Mouse (Mus musculus): ENCODE measurements around the gene Icam1. TPM values are rescaled to one million over a fixed set of nuclear protein-coding genes. Genes with fewer than 3 reads are reported as not detected.

Icam1 gene
- polyA plus RNA-seq, 1 experiment from 2014 or later = 18.6 TPM

- no peaks in the 10 kb centered on the region for H3K9me3 ChIP-seq (ENCODE audit: control insufficient read depth, low read length)
- H3K4me3 ChIP-seq (ENCODE audit: low read depth, low read length) = peak within 1 kb of the TSS; percentile 87
- peak within 1 kb of the TSS; percentile 91 for H3K9ac ChIP-seq (ENCODE audit: low read depth, low read length)
- no peaks in the 10 kb centered on the region for H3K27me3 ChIP-seq (replicated peaks; ENCODE audit: control insufficient read depth, insufficient read depth, low read length)
- no peaks in the 10 kb centered on the region for H3K36me3 ChIP-seq (ENCODE audit: control insufficient read depth, insufficient read depth, low read length)
- DNase-seq (ENCODE audit: low spot score) (peak; percentile 96), ATAC-seq (ENCODE audit: low read depth) (peak; percentile 72)
- 0% methylated on average over 30 of the region's 47 CpGs for WGBS
- peak within 1 kb of the TSS; percentile 98 for H3K27ac ChIP-seq (replicated peaks; ENCODE audit: low read depth, low read length)
- peak within 1 kb of the TSS; percentile 82 for H3K4me2 ChIP-seq (ENCODE audit: low read depth, low read length)
- peaks cover 23% of the 10 kb centered on the region for H3K4me1 ChIP-seq (ENCODE audit: control insufficient read depth, insufficient read depth, low read length)
Measured at GRCm38 (mm10) chr9:20976216-20976960, 39.4 kb upstream of the Icam1 start, which contains the start of gene S1pr2. Gene S1pr2 (minus strand): TSS chr9:20976781.

DNA sequence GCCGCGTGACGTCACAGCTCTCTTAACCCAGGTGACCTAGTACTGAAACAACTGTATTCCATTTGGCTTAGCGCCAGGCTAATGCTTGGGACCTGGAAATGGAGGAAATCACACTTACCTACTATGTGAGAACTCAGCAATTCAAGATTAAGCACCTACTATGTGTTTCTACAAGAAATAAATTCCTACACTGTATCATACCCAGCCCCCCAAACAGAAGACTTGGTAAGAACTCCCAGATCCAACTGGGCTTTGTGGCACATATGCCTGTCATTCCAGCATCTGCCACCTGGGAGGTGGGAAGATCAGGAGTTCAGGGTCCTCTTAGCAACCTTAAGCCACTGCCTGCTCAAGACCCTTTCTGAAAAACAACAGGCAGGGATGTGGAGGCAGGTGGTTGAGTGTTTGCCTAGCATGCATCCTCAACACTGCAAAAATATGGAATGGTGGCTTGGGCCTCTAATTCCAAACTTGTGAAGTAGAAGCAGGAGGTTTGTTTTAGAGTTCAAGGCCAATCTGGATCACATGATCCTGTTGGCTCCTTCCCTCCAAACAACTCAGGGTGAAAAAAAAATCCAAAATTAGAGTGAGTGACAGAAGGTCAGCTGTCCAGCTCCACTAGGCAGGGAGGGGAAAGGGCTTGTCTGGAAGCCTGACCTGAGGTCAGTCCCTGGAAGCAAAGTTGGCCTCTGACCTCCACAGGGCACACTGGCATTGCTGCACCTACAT, 38.7 kb upstream of the Icam1 start:
- Histone ChIP-seq H3K36me3 (ENCODE audit: control insufficient read depth, insufficient read depth, low read length) (no peaks in the 10 kb centered on the region), H3K27ac (replicated peaks; ENCODE audit: low read depth, low read length) (peak overlapping the region; percentile 98), H3K9ac (ENCODE audit: low read depth, low read length) (no peak overlapping the region; the same call in 1 of the 2 replicates), H3K9me3 (ENCODE audit: control insufficient read depth, low read length) (no peaks in the 10 kb centered on the region), H3K27me3 (replicated peaks; ENCODE audit: control insufficient read depth, insufficient read depth, low read length) (no peaks in the 10 kb centered on the region), H3K4me3 (ENCODE audit: low read depth, low read length) (peak overlapping the region; percentile 87), H3K4me1 (ENCODE audit: control insufficient read depth, insufficient read depth, low read length) (peaks cover 22% of the 10 kb centered on the region), H3K4me2 (ENCODE audit: low read depth, low read length) (peak overlapping the region; percentile 82)
- DNase-seq (ENCODE audit: low spot score) (no peak), ATAC-seq (ENCODE audit: low read depth) (no peak)
- 3% methylated on average over 4 of the region's 4 CpGs for WGBS

DNA sequence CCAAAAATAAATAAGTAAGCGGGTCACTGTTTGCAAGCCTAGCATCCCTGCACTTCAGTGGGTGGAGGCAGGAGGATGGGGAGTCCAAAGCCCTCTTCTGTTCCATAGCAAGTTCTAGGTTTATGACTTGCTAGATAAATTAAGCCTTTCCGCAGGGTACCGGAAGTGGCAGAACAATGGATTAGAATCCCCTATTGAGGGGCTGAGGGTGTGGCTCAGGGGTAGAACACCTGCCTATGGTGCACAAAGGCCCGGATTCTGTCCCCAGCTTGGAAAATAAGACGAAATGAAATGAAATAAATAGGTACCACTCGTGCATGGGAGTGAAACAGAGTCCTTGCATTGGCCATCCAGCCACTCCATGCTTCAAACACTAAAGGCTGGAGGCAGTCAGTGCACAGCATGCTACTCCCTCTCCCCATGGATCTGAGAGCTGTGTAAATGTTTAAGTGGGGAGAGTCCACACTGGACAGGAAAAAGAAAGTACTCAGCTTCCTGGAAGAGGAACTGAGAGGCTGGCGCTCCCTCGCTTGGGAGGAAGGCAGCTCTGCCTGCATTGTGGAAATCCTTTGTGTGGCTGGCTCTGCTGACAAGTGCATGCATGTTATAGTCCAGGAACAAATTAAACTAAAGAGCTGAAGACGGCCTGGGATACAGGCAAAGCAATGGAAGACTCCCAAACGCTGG, 37.2 kb upstream of the Icam1 start:
- no peak overlapping the region for H3K9ac ChIP-seq (ENCODE audit: low read depth, low read length)
- H3K4me2 ChIP-seq (ENCODE audit: low read depth, low read length) = no peak overlapping the region
- H3K4me1 ChIP-seq (ENCODE audit: control insufficient read depth, insufficient read depth, low read length) = peaks cover 21% of the 10 kb centered on the region
- 61% methylated on average over 10 of the region's 10 CpGs for WGBS
- ATAC-seq (ENCODE audit: low read depth) (no peak), DNase-seq (ENCODE audit: low spot score) (peak; percentile 30)
- no peaks in the 10 kb centered on the region for H3K27me3 ChIP-seq (replicated peaks; ENCODE audit: control insufficient read depth, insufficient read depth, low read length)
- H3K4me3 ChIP-seq (ENCODE audit: low read depth, low read length) = no peak overlapping the region
- H3K36me3 ChIP-seq (ENCODE audit: control insufficient read depth, insufficient read depth, low read length) = no peaks in the 10 kb centered on the region
- no peaks in the 10 kb centered on the region for H3K9me3 ChIP-seq (ENCODE audit: control insufficient read depth, low read length)
- peak overlapping the region; percentile 54 for H3K27ac ChIP-seq (replicated peaks; ENCODE audit: low read depth, low read length)

- 54% methylated on average over 5 of the region's 5 CpGs for WGBS
- peak overlapping the region; percentile 54; the same call in 1 of the 2 replicates for H3K27ac ChIP-seq (replicated peaks; ENCODE audit: low read depth, low read length)
- no peak for DNase-seq (ENCODE audit: low spot score)
- no peak overlapping the region for H3K4me3 ChIP-seq (ENCODE audit: low read depth, low read length)
- no peak overlapping the region for H3K4me2 ChIP-seq (ENCODE audit: low read depth, low read length)
- H3K4me1 ChIP-seq (ENCODE audit: control insufficient read depth, insufficient read depth, low read length) = peaks cover 16% of the 10 kb centered on the region; the same call in 1 of the 2 replicates
- no peak overlapping the region for H3K9ac ChIP-seq (ENCODE audit: low read depth, low read length)
- ATAC-seq (ENCODE audit: low read depth) = no peak
- H3K36me3 ChIP-seq (ENCODE audit: control insufficient read depth, insufficient read depth, low read length) = no peaks in the 10 kb centered on the region
- H3K27me3 ChIP-seq (replicated peaks; ENCODE audit: control insufficient read depth, insufficient read depth, low read length) = no peaks in the 10 kb centered on the region
- no peaks in the 10 kb centered on the region for H3K9me3 ChIP-seq (ENCODE audit: control insufficient read depth, low read length)
Measured at GRCm38 (mm10) chr9:20979181-20979580, 36.6 kb upstream of the Icam1 start.

GRCm38 (mm10) chr9:20979769-20980168, 36.0 kb upstream of the Icam1 start:
- DNase-seq (ENCODE audit: low spot score) = no peak
- 92% methylated on average over 7 of the region's 7 CpGs for WGBS
- Histone ChIP-seq H3K27me3 (replicated peaks; ENCODE audit: control insufficient read depth, insufficient read depth, low read length) (no peaks in the 10 kb centered on the region), H3K9me3 (ENCODE audit: control insufficient read depth, low read length) (no peaks in the 10 kb centered on the region), H3K36me3 (ENCODE audit: control insufficient read depth, insufficient read depth, low read length) (no peaks in the 10 kb centered on the region), H3K9ac (ENCODE audit: low read depth, low read length) (no peak overlapping the region), H3K4me2 (ENCODE audit: low read depth, low read length) (no peak overlapping the region), H3K4me3 (ENCODE audit: low read depth, low read length) (no peak overlapping the region), H3K4me1 (ENCODE audit: control insufficient read depth, insufficient read depth, low read length) (peaks cover 16% of the 10 kb centered on the region; the same call in 1 of the 2 replicates), H3K27ac (replicated peaks; ENCODE audit: low read depth, low read length) (no peak overlapping the region)
- ATAC-seq (ENCODE audit: low read depth) = no peak

GRCm38 (mm10) chr9:20982171-20982570, 33.6 kb upstream of the Icam1 start:
- ATAC-seq (ENCODE audit: low read depth) (no peak), DNase-seq (ENCODE audit: low spot score) (no peak)
- H3K9me3 ChIP-seq (ENCODE audit: control insufficient read depth, low read length) = no peaks in the 10 kb centered on the region
- H3K4me1 ChIP-seq (ENCODE audit: control insufficient read depth, insufficient read depth, low read length) = peaks cover 21% of the 10 kb centered on the region
- no peak overlapping the region for H3K4me3 ChIP-seq (ENCODE audit: low read depth, low read length)
- WGBS = 72% methylated on average over 3 of the region's 3 CpGs
- H3K36me3 ChIP-seq (ENCODE audit: control insufficient read depth, insufficient read depth, low read length) = no peaks in the 10 kb centered on the region
- no peaks in the 10 kb centered on the region for H3K27me3 ChIP-seq (replicated peaks; ENCODE audit: control insufficient read depth, insufficient read depth, low read length)
- no peak overlapping the region for H3K9ac ChIP-seq (ENCODE audit: low read depth, low read length)
- H3K27ac ChIP-seq (replicated peaks; ENCODE audit: low read depth, low read length) = no peak overlapping the region
- H3K4me2 ChIP-seq (ENCODE audit: low read depth, low read length) = no peak overlapping the region

DNA sequence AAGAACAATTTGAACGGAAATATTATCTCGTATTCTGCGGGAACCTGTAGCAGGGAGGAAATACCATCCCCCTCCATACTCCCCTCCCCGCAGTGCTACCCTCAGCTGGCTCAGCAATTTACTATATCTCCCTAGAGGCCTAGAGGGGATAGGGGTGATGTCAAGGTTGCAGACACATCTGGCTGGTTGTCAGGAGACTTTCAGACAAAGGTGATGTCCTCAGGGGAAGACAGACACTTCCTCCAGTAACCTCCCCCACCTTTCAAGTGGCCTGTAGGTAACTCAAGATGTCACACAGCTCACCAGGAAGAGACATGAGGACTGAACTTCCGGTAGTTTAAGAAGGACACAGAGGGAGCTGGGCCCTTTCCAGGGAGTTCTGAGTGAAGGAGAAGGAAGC, 32.6 kb upstream of the Icam1 start:
- Histone ChIP-seq H3K9me3 (ENCODE audit: control insufficient read depth, low read length) (no peaks in the 10 kb centered on the region), H3K36me3 (ENCODE audit: control insufficient read depth, insufficient read depth, low read length) (no peaks in the 10 kb centered on the region), H3K4me1 (ENCODE audit: control insufficient read depth, insufficient read depth, low read length) (peaks cover 29% of the 10 kb centered on the region), H3K27me3 (replicated peaks; ENCODE audit: control insufficient read depth, insufficient read depth, low read length) (no peaks in the 10 kb centered on the region), H3K4me2 (ENCODE audit: low read depth, low read length) (no peak overlapping the region), H3K4me3 (ENCODE audit: low read depth, low read length) (no peak overlapping the region), H3K27ac (replicated peaks; ENCODE audit: low read depth, low read length) (no peak overlapping the region), H3K9ac (ENCODE audit: low read depth, low read length) (no peak overlapping the region)
- WGBS = 9% methylated on average over 5 of the region's 5 CpGs
- peak; percentile 16 for DNase-seq (ENCODE audit: low spot score)
- no peak for ATAC-seq (ENCODE audit: low read depth)

DNA sequence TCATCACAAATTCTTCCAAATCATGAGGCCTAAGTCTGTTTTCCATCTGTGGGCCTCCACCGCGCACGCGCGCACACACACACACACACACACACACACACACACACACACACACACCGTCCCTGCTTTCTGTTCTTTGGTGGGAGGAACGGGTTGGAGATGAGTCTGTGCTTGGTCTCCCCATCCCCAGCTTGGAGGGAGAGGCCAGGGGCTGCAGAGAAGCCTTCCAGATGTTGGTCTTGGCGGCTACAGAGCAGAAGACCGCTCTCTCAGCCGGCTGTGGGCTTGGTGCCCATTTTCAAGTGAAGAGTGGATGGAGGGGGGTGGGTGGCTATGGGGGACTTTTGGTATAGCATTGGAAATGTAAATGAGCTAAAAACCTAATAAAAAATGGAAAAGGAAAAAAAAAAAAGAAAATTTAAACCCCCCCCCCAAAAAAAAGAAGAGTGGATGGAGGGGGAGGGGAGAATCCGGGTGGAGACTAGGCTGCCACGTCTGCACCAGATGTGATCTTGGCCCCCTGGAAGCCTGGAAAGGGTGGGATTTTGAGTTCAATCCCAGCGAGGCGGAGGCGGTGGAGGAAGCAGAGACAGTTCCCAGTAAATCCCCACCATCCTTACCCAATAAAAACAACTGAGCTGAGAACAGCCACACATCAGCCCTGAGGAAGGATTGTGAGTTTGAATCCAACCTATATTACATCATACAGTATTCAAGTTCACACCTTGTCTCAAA, 28.7 kb upstream of the Icam1 start:
- Histone ChIP-seq H3K27ac (replicated peaks; ENCODE audit: low read depth, low read length) (peak overlapping the region; percentile 89), H3K4me3 (ENCODE audit: low read depth, low read length) (no peak overlapping the region), H3K36me3 (ENCODE audit: control insufficient read depth, insufficient read depth, low read length) (no peaks in the 10 kb centered on the region), H3K9me3 (ENCODE audit: control insufficient read depth, low read length) (no peaks in the 10 kb centered on the region), H3K9ac (ENCODE audit: low read depth, low read length) (no peak overlapping the region), H3K27me3 (replicated peaks; ENCODE audit: control insufficient read depth, insufficient read depth, low read length) (no peaks in the 10 kb centered on the region), H3K4me2 (ENCODE audit: low read depth, low read length) (peak overlapping the region; percentile 16; the same call in 1 of the 2 replicates), H3K4me1 (ENCODE audit: control insufficient read depth, insufficient read depth, low read length) (peaks cover 37% of the 10 kb centered on the region)
- 36% methylated on average over 15 of the region's 15 CpGs for WGBS
- DNase-seq (ENCODE audit: low spot score) = peak; percentile 95
- peak; percentile 86 for ATAC-seq (ENCODE audit: low read depth)

Measured in embryonic facial prominence, embryonic 14.5 days (tissue).